Mouse (Mus musculus) gastrocnemius, postnatal 4 days (tissue): ENCODE data around the gene Supv3l1. TPM values are rescaled to one million over a fixed set of nuclear protein-coding genes. Genes with fewer than 3 reads are reported as not detected.
"Not testable (repeated sequence)": the region's sequence is repeated elsewhere in the genome, so short reads cannot be mapped to it uniquely, and the experiment has no call there.

Experiments used
- DNase-seq, 2 experiments: peaks; one replicate each; pipeline ENCODE4 v3.0.0; 2021 to 2022; ENCODE audit warnings: low spot score in 2 of 2, mixed read lengths in 2 of 2
- long read RNA-seq, 2 experiments: library from polyadenylated mRNA; stranded (forward); transcript quantifications; one replicate each; pipeline ENCODE4 v2.0.0; 2021
- total RNA-seq, 2 experiments: library from RNA; stranded (reverse); gene quantifications; 2 replicates each; pipeline ENCODE4 v1.2.3; 2021

Gene Supv3l1
- 10 to 100 TPM; 22.2 to 25.2 TPM for total RNA-seq
- long read RNA-seq, experiment 1, transcript Supv3l1-201 (15 exons, 2,604 nt), result major isoform, 27 of 35 reads
- long read RNA-seq, experiment 1, partial matches to known transcripts, result 2 of 35 reads
- long read RNA-seq, experiment 1, other reads (novel, unspliced or antisense), result 5 of 35 reads
- long read RNA-seq, experiment 2, transcript Supv3l1-201 (15 exons, 2,604 nt), result major isoform, 23 of 30 reads
- long read RNA-seq, experiment 2, partial matches to known transcripts, result 2 of 30 reads
- long read RNA-seq, experiment 2, other reads (novel, unspliced or antisense), result 5 of 30 reads

- peak; percentile 79 to 92 for DNase-seq
Measured at GRCm38 (mm10) chr10:62449364-62450279, at the start of gene Supv3l1, which contains the start of gene 4930507D05Rik. Supv3l1 (minus strand) TSS chr10:62449738. 4930507D05Rik (plus strand) TSS chr10:62449489.

- not testable (repeated sequence) for DNase-seq
Measured at GRCm38 (mm10) chr10:62491681-62492080, 42.1 kb upstream of the Supv3l1 start.

- peak in 1 of 2 experiments; percentile 26 for DNase-seq
Measured at GRCm38 (mm10) chr10:62488266-62488665, 38.7 kb upstream of the Supv3l1 start.

GRCm38 (mm10) chr10:62486618-62487415, 37.3 kb upstream of the Supv3l1 start, which contains the start of gene Vps26a:
Vps26a (minus strand) TSS chr10:62486805.
- DNase-seq, result peak; percentile 94 to 97

- DNase-seq, result no peak
Measured at GRCm38 (mm10) chr10:62485878-62486582, 36.5 kb upstream of the Supv3l1 start.

- DNase-seq, result no peak
Measured at GRCm38 (mm10) chr10:62481108-62481852, 31.7 kb upstream of the Supv3l1 start.

GRCm38 (mm10) chr10:62476980-62477379, 27.4 kb upstream of the Supv3l1 start:
- no peak for DNase-seq

- DNase-seq, result no peak
Measured at GRCm38 (mm10) chr10:62474944-62475343, 25.4 kb upstream of the Supv3l1 start.

GRCm38 (mm10) chr10:62471105-62471504, 21.6 kb upstream of the Supv3l1 start:
- DNase-seq, result no peak

GRCm38 (mm10) chr10:62469736-62470135, 20.2 kb upstream of the Supv3l1 start:
- DNase-seq, result no peak

GRCm38 (mm10) chr10:62461321-62461720, 11.8 kb upstream of the Supv3l1 start:
- no peak for DNase-seq

GRCm38 (mm10) chr10:62452001-62452400, 2.5 kb upstream of the Supv3l1 start:
- DNase-seq, result not testable (repeated sequence)

- no peak for DNase-seq
Measured at GRCm38 (mm10) chr10:62450280-62450640, 722 bp upstream of the Supv3l1 start.

GRCm38 (mm10) chr10:62430427-62430826, 19.1 kb downstream of the Supv3l1 start:
- DNase-seq, result no peak

- DNase-seq, result no peak
Measured at GRCm38 (mm10) chr10:62425081-62425871, 24.3 kb downstream of the Supv3l1 start.

GRCm38 (mm10) chr10:62422255-62422654, 27.3 kb downstream of the Supv3l1 start, which contains the start of gene Hkdc1:
Hkdc1 (minus strand) TSS chr10:62422491.
- no peak for DNase-seq

- DNase-seq, result no peak
Measured at GRCm38 (mm10) chr10:62421127-62421526, 28.4 kb downstream of the Supv3l1 start.

GRCm38 (mm10) chr10:62420399-62420798, 29.1 kb downstream of the Supv3l1 start:
- no peak for DNase-seq

GRCm38 (mm10) chr10:62419422-62419821, 30.1 kb downstream of the Supv3l1 start:
- no peak for DNase-seq
